Mouse (Mus musculus) cerebellum, postnatal 10 days (tissue): ENCODE data around the gene Odc1.

Experiments used
- DNase-seq, 2 experiments: peaks; one replicate each; pipeline ENCODE4 v3.0.0; 2021; ENCODE audit warnings: mixed read lengths in 2 of 2

The Odc1 gene

GRCm38 (mm10) chr12:17588906-17589612 is 44.5 kb downstream of the Odc1 start:
- no peak for DNase-seq

- DNase-seq: no peak
Observed at GRCm38 (mm10) chr12:17591249-17591648, 46.7 kb downstream of the Odc1 start.

- no peak for DNase-seq
Observed at GRCm38 (mm10) chr12:17593956-17594355, 49.4 kb downstream of the Odc1 start.

- DNase-seq: no peak
Observed at GRCm38 (mm10) chr12:17594701-17595100, 50.1 kb downstream of the Odc1 start.

- no peak for DNase-seq
Observed at GRCm38 (mm10) chr12:17595166-17595565, 50.6 kb downstream of the Odc1 start.
